In the genomic region with DNA sequence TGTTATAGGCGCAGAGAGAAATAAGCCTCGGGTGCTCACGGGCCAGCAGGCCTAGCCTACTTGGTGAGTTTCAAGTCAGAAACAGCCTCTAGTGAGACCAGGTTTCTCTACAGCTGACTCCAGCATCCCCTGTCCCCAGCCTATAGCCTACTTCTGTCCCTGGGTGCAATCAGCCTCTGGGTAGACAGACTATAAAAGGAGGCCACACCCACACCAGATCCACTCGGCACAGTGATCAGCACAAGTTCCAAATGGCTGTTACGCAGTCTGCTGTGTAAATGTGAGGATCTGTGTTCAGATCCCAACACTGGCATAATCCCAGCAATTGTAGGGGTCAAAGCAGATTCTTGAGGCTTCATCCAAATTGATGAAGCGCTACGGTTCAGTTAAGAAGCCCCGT, we compare ENCODE assay signal across 16 mouse cellular contexts. TPM values are rescaled to one million over a fixed set of nuclear protein-coding genes. Genes with fewer than 3 reads are reported as not detected.
DNase-seq lines count a peak whose midpoint lies in the region; ATAC-seq lines count a peak whose summit lies in the region.
"Had no signal": no experiment of that assay in that cellular context is flagged by ENCODE, and none has a peak within 500 bp of the region (broad histone marks: within the 10 kb centered on the region; RNA-seq: fewer than 3 reads in every experiment).

No protein-coding gene starts in this region.

- 0 out of 2 replicates have a peak overlapping the region, but pooled peaks have one; percentile 50 for H3K27ac ChIP-seq in forebrain, embryonic 12.5 days
- no peak overlapping the region; the same call in 1 of the 2 replicates for H3K27ac ChIP-seq in forebrain, embryonic 10.5 days
- H3K27ac ChIP-seq in kidney, embryonic 15.5 days, result no peak overlapping the region
- H3K27ac ChIP-seq in liver, embryonic 15.5 days (replicated peaks), result peak overlapping the region; percentile 100
- H3K27ac ChIP-seq: forebrain, embryonic 15.5 days had no signal

- H3K9ac ChIP-seq in forebrain, embryonic 12.5 days, result no peak overlapping the region
- no peak overlapping the region for H3K9ac ChIP-seq in kidney, embryonic 15.5 days
- H3K9ac ChIP-seq in liver, embryonic 15.5 days, result peak overlapping the region; percentile 60
- H3K9ac ChIP-seq: forebrain, embryonic 15.5 days had no signal

- H3K4me1 ChIP-seq in forebrain, embryonic 12.5 days, result peaks cover 25% of the 10 kb centered on the region
- H3K4me1 ChIP-seq in forebrain, embryonic 10.5 days, result peaks cover 45% of the 10 kb centered on the region
- H3K4me1 ChIP-seq in kidney, embryonic 15.5 days, result peaks cover 19% of the 10 kb centered on the region
- peaks cover 82% of the 10 kb centered on the region for H3K4me1 ChIP-seq in liver, embryonic 15.5 days (replicated peaks)

- peaks cover 12% of the 10 kb centered on the region for H3K36me3 ChIP-seq in forebrain, embryonic 12.5 days (replicated peaks)
- H3K36me3 ChIP-seq in forebrain, embryonic 10.5 days (replicated peaks), result peaks cover 28% of the 10 kb centered on the region
- peaks cover 22% of the 10 kb centered on the region for H3K36me3 ChIP-seq in kidney, embryonic 15.5 days
- H3K36me3 ChIP-seq in liver, embryonic 15.5 days (replicated peaks), result peaks cover 66% of the 10 kb centered on the region

- no peaks in the 10 kb centered on the region for H3K9me3 ChIP-seq in forebrain, embryonic 12.5 days
- no peaks in the 10 kb centered on the region for H3K9me3 ChIP-seq in forebrain, embryonic 10.5 days
- H3K9me3 ChIP-seq in kidney, embryonic 15.5 days (replicated peaks), result no peaks in the 10 kb centered on the region
- H3K9me3 ChIP-seq in liver, embryonic 15.5 days (replicated peaks), result no peaks in the 10 kb centered on the region; the same call in 1 of the 2 replicates
- H3K9me3 ChIP-seq: forebrain, embryonic 15.5 days; megakaryocyte, embryonic 14.5 days had no signal

- no peak for DNase-seq in forebrain, embryonic 10.5 days (ENCODE audit: extremely low spot score, low spot score)
- no peak for DNase-seq in kidney, postnatal 14 days
- no peak for DNase-seq in layer of hippocampus, adult 18-20 months (ENCODE audit: low spot score in 2 of 2)
- no peak for DNase-seq in lung, postnatal 14 days
- DNase-seq: adrenal gland, adult 8-10 months; cerebellum, adult 11 months; layer of hippocampus, adult 9-11 months had no signal

- no peak overlapping the region for H3K4me3 ChIP-seq in forebrain, embryonic 12.5 days (replicated peaks)
- no peak overlapping the region for H3K4me3 ChIP-seq in forebrain, embryonic 10.5 days
- no peak overlapping the region for H3K4me3 ChIP-seq in kidney, embryonic 15.5 days (replicated peaks)
- H3K4me3 ChIP-seq in liver, embryonic 15.5 days (replicated peaks), result peak overlapping the region; percentile 36
- H3K4me3 ChIP-seq: forebrain, embryonic 15.5 days had no signal

- no peaks in the 10 kb centered on the region for H3K27me3 ChIP-seq in forebrain, embryonic 12.5 days
- no peaks in the 10 kb centered on the region for H3K27me3 ChIP-seq in forebrain, embryonic 10.5 days (ENCODE audit: poor library complexity, severe bottlenecking)
- H3K27me3 ChIP-seq in kidney, embryonic 15.5 days, result no peaks in the 10 kb centered on the region
- H3K27me3 ChIP-seq in liver, embryonic 15.5 days, result no peaks in the 10 kb centered on the region
- H3K27me3 ChIP-seq: forebrain, embryonic 15.5 days; megakaryocyte, embryonic 14.5 days had no signal

- no peak for ATAC-seq in forebrain, embryonic 12.5 days (ENCODE audit: low FRiP score)
- ATAC-seq in kidney, embryonic 15.5 days (replicated peaks; ENCODE audit: low FRiP score), result no peak
- ATAC-seq in erythroid progenitor cell, adult 5-6 weeks (replicated peaks; ENCODE audit: low FRiP score, poor library complexity, severe bottlenecking), result peak; percentile 38
- ATAC-seq in liver, embryonic 15.5 days (ENCODE audit: insufficient read depth), result peak; percentile 27; the same call in 1 of the 2 replicates

- no peak overlapping the region for H3K4me2 ChIP-seq in forebrain, embryonic 12.5 days
- H3K4me2 ChIP-seq in kidney, embryonic 15.5 days, result peak overlapping the region; percentile 48
- H3K4me2 ChIP-seq in liver, embryonic 15.5 days, result peak overlapping the region; percentile 69
- H3K4me2 ChIP-seq: forebrain, embryonic 15.5 days had no signal

- 83% methylated on average over 8 of the region's 8 CpGs for WGBS in forebrain, embryonic 12.5 days
- 83% methylated on average over 8 of the region's 8 CpGs for WGBS in forebrain, embryonic 10.5 days
- 68% methylated on average over 8 of the region's 8 CpGs for WGBS in kidney, embryonic 15.5 days
- WGBS in liver, embryonic 15.5 days (ENCODE audit: insufficient replicate concordance), result 64% methylated on average over 8 of the region's 8 CpGs

RNA-seq across cellular contexts. Expression of a gene that starts 11.9 kb away (rescaled TPM):
- 11.4 and 12.0 TPM in 2 replicates for polyA plus RNA-seq in forebrain, embryonic 12.5 days (2016; fragmentation: Nextera tagmentation; extraction: Ambion mirVana)
- polyA plus RNA-seq in forebrain, embryonic 10.5 days (2016; fragmentation: Nextera tagmentation; extraction: Ambion mirVana), result 9.8 and 10.1 TPM in 2 replicates
- polyA plus RNA-seq in kidney, embryonic 15.5 days (2015; fragmentation: Nextera tagmentation; extraction: Ambion mirVana), result 10.6 and 11.1 TPM in 2 replicates
- 36.5 and 36.8 TPM in 2 replicates for total RNA-seq in erythroid progenitor cell, adult 5-6 weeks (2015; ENCODE audit: low replicate concordance)
- total RNA-seq in erythroid progenitor cell, adult 5-6 weeks (2017; ENCODE audit: low replicate concordance), result 45.3 and 55.7 TPM in 2 replicates
- polyA plus RNA-seq in liver, embryonic 15.5 days (2015; fragmentation: Nextera tagmentation; extraction: Ambion mirVana), result 44.5 and 50.0 TPM in 2 replicates
- 10 to 100 TPM; 10.3 to 13.0 TPM for total RNA-seq in layer of hippocampus, adult 18-20 months (2021)

RNA-seq across cellular contexts. Expression of a gene that starts 16.6 kb away (rescaled TPM):
- polyA plus RNA-seq in forebrain, embryonic 12.5 days (2016; fragmentation: Nextera tagmentation; extraction: Ambion mirVana), result 0.54 and 0.85 TPM in 2 replicates
- polyA plus RNA-seq in forebrain, embryonic 10.5 days (2016; fragmentation: Nextera tagmentation; extraction: Ambion mirVana), result 1.4 and 1.8 TPM in 2 replicates
- polyA plus RNA-seq in kidney, embryonic 15.5 days (2015; fragmentation: Nextera tagmentation; extraction: Ambion mirVana), result 5.8 and 7.2 TPM in 2 replicates
- not detected in 2 replicates for total RNA-seq in erythroid progenitor cell, adult 5-6 weeks (2015; ENCODE audit: low replicate concordance)
- 0.13 TPM in 1 of 2 replicates, not detected in the other for total RNA-seq in erythroid progenitor cell, adult 5-6 weeks (2017; ENCODE audit: low replicate concordance)
- 0.68 and 1.2 TPM in 2 replicates for polyA plus RNA-seq in liver, embryonic 15.5 days (2015; fragmentation: Nextera tagmentation; extraction: Ambion mirVana)
- total RNA-seq in layer of hippocampus, adult 18-20 months (2021), result under 1 TPM in 1 of 2 experiments, not detected in 1; 0.30 TPM

RNA-seq across cellular contexts. Expression of a gene that starts 23.0 kb away (rescaled TPM):
- polyA plus RNA-seq in forebrain, embryonic 12.5 days (2016; fragmentation: Nextera tagmentation; extraction: Ambion mirVana), result 0.76 TPM in 1 of 2 replicates, not detected in the other
- 0.31 TPM in 1 of 2 replicates, not detected in the other for polyA plus RNA-seq in forebrain, embryonic 10.5 days (2016; fragmentation: Nextera tagmentation; extraction: Ambion mirVana)
- not detected in 2 replicates for polyA plus RNA-seq in kidney, embryonic 15.5 days (2015; fragmentation: Nextera tagmentation; extraction: Ambion mirVana)
- not detected in 2 replicates for total RNA-seq in erythroid progenitor cell, adult 5-6 weeks (2015; ENCODE audit: low replicate concordance)
- total RNA-seq in erythroid progenitor cell, adult 5-6 weeks (2017; ENCODE audit: low replicate concordance), result not detected in 2 replicates
- not detected in 2 replicates for polyA plus RNA-seq in liver, embryonic 15.5 days (2015; fragmentation: Nextera tagmentation; extraction: Ambion mirVana)
- not detected for total RNA-seq in layer of hippocampus, adult 18-20 months (2021)
- total RNA-seq: adrenal gland, adult 8-10 months; gastrocnemius, postnatal 4 days had no signal
- polyA plus RNA-seq: forebrain, embryonic 15.5 days; limb, embryonic 14.5 days; testis, adult 2 months had no signal

RNA-seq across cellular contexts. Expression of a gene that starts 23.5 kb away (rescaled TPM):
- polyA plus RNA-seq in forebrain, embryonic 12.5 days (2016; fragmentation: Nextera tagmentation; extraction: Ambion mirVana), result 72.5 and 75.8 TPM in 2 replicates
- polyA plus RNA-seq in forebrain, embryonic 10.5 days (2016; fragmentation: Nextera tagmentation; extraction: Ambion mirVana), result 99.7 and 103 TPM in 2 replicates
- polyA plus RNA-seq in kidney, embryonic 15.5 days (2015; fragmentation: Nextera tagmentation; extraction: Ambion mirVana), result 74.0 and 77.8 TPM in 2 replicates
- total RNA-seq in erythroid progenitor cell, adult 5-6 weeks (2015; ENCODE audit: low replicate concordance), result 3.2 and 25.2 TPM in 2 replicates
- total RNA-seq in erythroid progenitor cell, adult 5-6 weeks (2017; ENCODE audit: low replicate concordance), result 5.3 and 15.7 TPM in 2 replicates
- 41.4 and 42.3 TPM in 2 replicates for polyA plus RNA-seq in liver, embryonic 15.5 days (2015; fragmentation: Nextera tagmentation; extraction: Ambion mirVana)
- total RNA-seq in layer of hippocampus, adult 18-20 months (2021), result 10 to 100 TPM; 20.7 to 21.8 TPM

RNA-seq across cellular contexts. Expression of a gene that starts 27.7 kb away (rescaled TPM):
- polyA plus RNA-seq in forebrain, embryonic 12.5 days (2016; fragmentation: Nextera tagmentation; extraction: Ambion mirVana), result 37.7 and 40.8 TPM in 2 replicates
- polyA plus RNA-seq in forebrain, embryonic 10.5 days (2016; fragmentation: Nextera tagmentation; extraction: Ambion mirVana), result 41.0 and 43.2 TPM in 2 replicates
- 26.1 and 27.7 TPM in 2 replicates for polyA plus RNA-seq in kidney, embryonic 15.5 days (2015; fragmentation: Nextera tagmentation; extraction: Ambion mirVana)
- total RNA-seq in erythroid progenitor cell, adult 5-6 weeks (2015; ENCODE audit: low replicate concordance), result 46.5 and 59.1 TPM in 2 replicates
- total RNA-seq in erythroid progenitor cell, adult 5-6 weeks (2017; ENCODE audit: low replicate concordance), result 31.3 and 72.7 TPM in 2 replicates
- polyA plus RNA-seq in liver, embryonic 15.5 days (2015; fragmentation: Nextera tagmentation; extraction: Ambion mirVana), result 11.8 and 12.5 TPM in 2 replicates
- 10 to 100 TPM; 79.0 to 89.5 TPM for total RNA-seq in layer of hippocampus, adult 18-20 months (2021)

Comparison
In these comparisons a context has a peak if more than half of its experiments do, and no peak if none do; other contexts are left out.
1. H3K27ac ChIP-seq: peak in forebrain, embryonic 12.5 days (single experiment) and liver, embryonic 15.5 days (single experiment); none in forebrain, embryonic 10.5 days (single experiment) and kidney, embryonic 15.5 days (single experiment).
2. ATAC-seq: peak in erythroid progenitor cell, adult 5-6 weeks (single experiment) and liver, embryonic 15.5 days (single experiment); none in forebrain, embryonic 12.5 days (single experiment) and kidney, embryonic 15.5 days (single experiment).